Comparison of ENCODE assay signal across 18 mouse cellular contexts in the genomic region with DNA sequence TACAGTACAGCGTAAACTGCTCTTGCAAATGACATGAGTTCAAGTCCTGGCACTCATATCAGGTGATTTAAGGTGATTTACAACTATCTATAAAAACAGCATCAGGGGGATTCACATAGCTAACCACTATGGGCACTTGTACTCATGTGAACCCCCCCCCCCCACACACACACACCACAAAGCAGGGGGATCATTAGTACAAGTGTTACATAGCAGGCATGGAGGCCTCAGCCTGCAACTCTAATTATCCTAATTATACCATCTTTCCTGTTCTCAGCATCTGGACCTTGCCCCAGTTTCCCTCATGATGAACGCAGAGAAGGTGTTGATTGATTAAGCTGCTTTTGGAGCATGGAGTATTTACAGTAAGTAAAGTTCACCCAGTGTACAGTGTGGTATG.
"Had no signal": no experiment of that assay in that cellular context is flagged by ENCODE, and none has a peak within 500 bp of the region (broad histone marks: within the 10 kb centered on the region; RNA-seq: fewer than 3 reads in every experiment).

No protein-coding gene starts in this region.

- DNase-seq: liver, postnatal 0 days; lung, adult 2 months; lung, postnatal 14 days; lung, postnatal 36 days; right cerebral cortex, postnatal 14 days; thymus, adult 18-20 months; thymus, postnatal 14 days; thymus, postnatal 36 days had no signal

- H3K36me3 ChIP-seq: lung, embryonic 15.5 days; midbrain, embryonic 13.5 days; midbrain, embryonic 15.5 days; neural tube, embryonic 12.5 days; stomach, embryonic 15.5 days had no signal

- H3K9me3 ChIP-seq: lung, embryonic 15.5 days; megakaryocyte, embryonic 14.5 days; midbrain, embryonic 13.5 days; midbrain, embryonic 15.5 days; neural tube, embryonic 12.5 days; stomach, embryonic 15.5 days had no signal

- H3K4me1 ChIP-seq: lung, embryonic 15.5 days; megakaryocyte, embryonic 14.5 days; midbrain, embryonic 13.5 days; midbrain, embryonic 15.5 days; neural tube, embryonic 12.5 days; stomach, embryonic 15.5 days had no signal

- H3K4me3 ChIP-seq: lung, embryonic 15.5 days; megakaryocyte, embryonic 14.5 days; midbrain, embryonic 13.5 days; midbrain, embryonic 15.5 days; neural tube, embryonic 12.5 days; stomach, embryonic 15.5 days had no signal

- H3K4me2 ChIP-seq: lung, embryonic 15.5 days; midbrain, embryonic 11.5 days; midbrain, embryonic 13.5 days; midbrain, embryonic 15.5 days; neural tube, embryonic 12.5 days; stomach, embryonic 15.5 days had no signal

- H3K9ac ChIP-seq: liver, postnatal 0 days; lung, embryonic 15.5 days; midbrain, embryonic 13.5 days; midbrain, embryonic 15.5 days; neural tube, embryonic 12.5 days; stomach, embryonic 15.5 days had no signal

- H3K27me3 ChIP-seq: lung, embryonic 15.5 days; megakaryocyte, embryonic 14.5 days; midbrain, embryonic 13.5 days; midbrain, embryonic 15.5 days; neural tube, embryonic 12.5 days; stomach, embryonic 15.5 days had no signal

- H3K27ac ChIP-seq: lung, embryonic 15.5 days; macrophage; midbrain, embryonic 13.5 days; midbrain, embryonic 15.5 days; neural tube, embryonic 12.5 days; stomach, embryonic 15.5 days; stomach, postnatal 0 days had no signal

- ATAC-seq: liver, postnatal 0 days; lung, postnatal 0 days; midbrain, embryonic 13.5 days; midbrain, embryonic 15.5 days had no signal
